Mouse (Mus musculus): ENCODE measurements around the gene Abhd12.

- no peak for TF ChIP-seq CTCF (IDR thresholded peaks at IDR 0.05; ENCODE audit: insufficient read depth, low read length)
- no peak for TF ChIP-seq POLR2A (IDR thresholded peaks at IDR 0.05; ENCODE audit: borderline replicate concordance, extremely low read depth, low read depth, low read length)
Measured at GRCm38 (mm10) chr2:150859709-150860470, 44.7 kb downstream of the Abhd12 start.

All from lung, adult 2 months (tissue).